Mouse (Mus musculus): ENCODE data around the gene Sort1. TPM values are rescaled to one million over a fixed set of nuclear protein-coding genes. Genes with fewer than 3 reads are reported as not detected.

Gene Sort1
- polyA plus RNA-seq, 1 experiment from 2014 or later = 30.8 TPM

DNA sequence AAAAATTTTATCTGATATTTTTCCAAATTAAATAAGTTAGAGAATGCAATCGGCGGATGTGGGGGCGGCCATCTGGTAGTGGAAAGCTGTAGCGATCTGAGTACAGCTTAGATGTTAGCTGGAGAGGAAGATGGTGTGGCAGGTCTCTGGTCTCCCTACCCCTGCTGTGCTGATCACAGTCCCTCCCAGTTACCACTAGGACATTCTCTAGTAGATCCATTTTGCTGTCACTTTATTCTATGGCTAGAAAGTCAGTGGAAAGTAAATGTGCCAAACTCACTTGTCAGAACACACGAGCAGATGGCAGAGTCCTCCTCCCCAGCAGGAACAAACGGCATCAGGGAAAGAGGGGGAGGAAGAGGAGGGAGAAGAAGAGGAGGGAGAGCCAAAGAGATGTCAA, 74.6 kb downstream of the Sort1 start:
- H3K4me3 ChIP-seq (ENCODE audit: low read depth, low read length) = no peak overlapping the region
- H3K27me3 ChIP-seq (replicated peaks; ENCODE audit: insufficient read depth, low read length) = no peaks in the 10 kb centered on the region
- WGBS = 74% methylated on average over 6 of the region's 6 CpGs
- TF ChIP-seq CTCF (IDR thresholded peaks at IDR 0.05) = no peak
- TF ChIP-seq EP300 (IDR thresholded peaks at IDR 0.05) = no peak
- ATAC-seq = no peak
- H3K4me1 ChIP-seq (ENCODE audit: insufficient read depth, low read depth, low read length) = no peaks in the 10 kb centered on the region
- H3K27ac ChIP-seq (ENCODE audit: low read length) = no peak overlapping the region
- DNase-seq (ENCODE audit: low spot score) = no peak
- H3K4me2 ChIP-seq (replicated peaks; ENCODE audit: low read depth, low read length) = no peak overlapping the region
- no peaks in the 10 kb centered on the region for H3K9me3 ChIP-seq (ENCODE audit: low read length)
- H3K9ac ChIP-seq (replicated peaks; ENCODE audit: low read depth) = no peak overlapping the region
- peaks cover 38% of the 10 kb centered on the region for H3K36me3 ChIP-seq (ENCODE audit: insufficient read depth, low read length)

DNA sequence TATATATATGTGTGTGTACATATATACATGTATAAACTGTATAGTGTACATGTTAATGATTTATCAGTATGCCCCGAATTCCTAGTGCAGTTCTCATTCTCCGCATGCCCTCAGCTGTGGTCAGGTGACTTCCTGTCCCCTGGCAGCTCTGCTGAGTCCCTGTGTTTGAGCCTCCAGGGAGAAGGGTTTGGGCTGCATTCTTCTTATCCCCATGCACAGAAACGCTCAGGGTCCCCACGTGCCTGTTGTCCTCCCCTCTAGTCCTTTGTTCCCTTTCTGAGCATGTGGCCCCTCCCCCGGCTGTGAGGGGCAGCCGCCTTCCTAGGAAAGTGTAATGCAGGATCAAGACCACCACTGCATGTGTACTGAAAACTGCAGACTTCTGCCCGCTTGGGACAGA, 77.0 kb downstream of the Sort1 start:
- no peaks in the 10 kb centered on the region for H3K4me1 ChIP-seq (ENCODE audit: insufficient read depth, low read depth, low read length)
- no peaks in the 10 kb centered on the region for H3K9me3 ChIP-seq (ENCODE audit: low read length)
- no peak for DNase-seq (ENCODE audit: low spot score)
- H3K36me3 ChIP-seq (ENCODE audit: insufficient read depth, low read length) = peaks cover 19% of the 10 kb centered on the region
- H3K9ac ChIP-seq (replicated peaks; ENCODE audit: low read depth) = no peak overlapping the region
- 0 out of 2 replicates have a peak, but pooled peaks have one; percentile 14 for ATAC-seq
- no peak overlapping the region for H3K27ac ChIP-seq (ENCODE audit: low read length)
- 11% methylated on average over 7 of the region's 7 CpGs for WGBS
- H3K4me2 ChIP-seq (replicated peaks; ENCODE audit: low read depth, low read length) = no peak overlapping the region
- H3K27me3 ChIP-seq (replicated peaks; ENCODE audit: insufficient read depth, low read length) = no peaks in the 10 kb centered on the region
- H3K4me3 ChIP-seq (ENCODE audit: low read depth, low read length) = no peak overlapping the region
- TF ChIP-seq EP300 (IDR thresholded peaks at IDR 0.05) (no peak), CTCF (IDR thresholded peaks at IDR 0.05) (no peak)

- Histone ChIP-seq H3K27me3 (replicated peaks; ENCODE audit: insufficient read depth, low read length) (no peaks in the 10 kb centered on the region), H3K27ac (ENCODE audit: low read length) (no peak overlapping the region), H3K9me3 (ENCODE audit: low read length) (no peaks in the 10 kb centered on the region), H3K36me3 (ENCODE audit: insufficient read depth, low read length) (no peaks in the 10 kb centered on the region), H3K4me3 (ENCODE audit: low read depth, low read length) (no peak overlapping the region), H3K9ac (replicated peaks; ENCODE audit: low read depth) (no peak overlapping the region), H3K4me1 (ENCODE audit: insufficient read depth, low read depth, low read length) (peaks cover 3% of the 10 kb centered on the region; the same call in 1 of the 2 replicates), H3K4me2 (replicated peaks; ENCODE audit: low read depth, low read length) (no peak overlapping the region)
- ATAC-seq (no peak), DNase-seq (ENCODE audit: low spot score) (no peak)
- no peak for TF ChIP-seq EP300 (IDR thresholded peaks at IDR 0.05)
- no peak for TF ChIP-seq CTCF (IDR thresholded peaks at IDR 0.05)
- 44% methylated on average over 3 of the region's 3 CpGs for WGBS
Observed at GRCm38 (mm10) chr3:108363626-108364025, 79.7 kb downstream of the Sort1 start.

- WGBS = 53% methylated on average over 9 of the region's 9 CpGs
- Histone ChIP-seq H3K9me3 (ENCODE audit: low read length) (no peaks in the 10 kb centered on the region), H3K4me3 (ENCODE audit: low read depth, low read length) (no peak within 1 kb of the TSS), H3K27ac (ENCODE audit: low read length) (no peak within 1 kb of the TSS), H3K4me1 (ENCODE audit: insufficient read depth, low read depth, low read length) (peaks cover 5% of the 10 kb centered on the region; the same call in 1 of the 2 replicates), H3K36me3 (ENCODE audit: insufficient read depth, low read length) (no peaks in the 10 kb centered on the region), H3K9ac (replicated peaks; ENCODE audit: low read depth) (no peak within 1 kb of the TSS), H3K4me2 (replicated peaks; ENCODE audit: low read depth, low read length) (no peak within 1 kb of the TSS), H3K27me3 (replicated peaks; ENCODE audit: insufficient read depth, low read length) (no peaks in the 10 kb centered on the region)
- ATAC-seq (peak; percentile 26), DNase-seq (ENCODE audit: low spot score) (no peak)
- no peak for TF ChIP-seq CTCF (IDR thresholded peaks at IDR 0.05)
- no peak for TF ChIP-seq EP300 (IDR thresholded peaks at IDR 0.05)
Observed at GRCm38 (mm10) chr3:108364270-108364995, 80.6 kb downstream of the Sort1 start, which contains the start of gene Mybphl. Mybphl (plus strand) TSS chr3:108364911.

- no peak for DNase-seq (ENCODE audit: low spot score)
- TF ChIP-seq CTCF (IDR thresholded peaks at IDR 0.05) (no peak), EP300 (IDR thresholded peaks at IDR 0.05) (no peak)
- H3K4me2 ChIP-seq (replicated peaks; ENCODE audit: low read depth, low read length) = no peak overlapping the region
- no peaks in the 10 kb centered on the region for H3K36me3 ChIP-seq (ENCODE audit: insufficient read depth, low read length)
- H3K9ac ChIP-seq (replicated peaks; ENCODE audit: low read depth) = no peak overlapping the region
- H3K4me1 ChIP-seq (ENCODE audit: insufficient read depth, low read depth, low read length) = peaks cover 5% of the 10 kb centered on the region; the same call in 1 of the 2 replicates
- 58% methylated on average over 9 of the region's 9 CpGs for WGBS
- no peak for ATAC-seq
- H3K27me3 ChIP-seq (replicated peaks; ENCODE audit: insufficient read depth, low read length) = no peaks in the 10 kb centered on the region
- H3K4me3 ChIP-seq (ENCODE audit: low read depth, low read length) = no peak overlapping the region
- H3K27ac ChIP-seq (ENCODE audit: low read length) = no peak overlapping the region
- H3K9me3 ChIP-seq (ENCODE audit: low read length) = no peaks in the 10 kb centered on the region
Observed at GRCm38 (mm10) chr3:108367173-108367572, 83.3 kb downstream of the Sort1 start.

- H3K4me2 ChIP-seq (replicated peaks; ENCODE audit: low read depth, low read length) = no peak overlapping the region
- H3K9ac ChIP-seq (replicated peaks; ENCODE audit: low read depth) = no peak overlapping the region
- DNase-seq (ENCODE audit: low spot score) (peak; percentile 50), ATAC-seq (0 out of 2 replicates have a peak, but pooled peaks have one; percentile 16)
- H3K4me3 ChIP-seq (ENCODE audit: low read depth, low read length) = no peak overlapping the region
- no peaks in the 10 kb centered on the region for H3K9me3 ChIP-seq (ENCODE audit: low read length)
- TF ChIP-seq EP300 (IDR thresholded peaks at IDR 0.05) (no peak), CTCF (IDR thresholded peaks at IDR 0.05) (no peak)
- H3K27ac ChIP-seq (ENCODE audit: low read length) = no peak overlapping the region
- peaks cover 5% of the 10 kb centered on the region; the same call in 1 of the 2 replicates for H3K4me1 ChIP-seq (ENCODE audit: insufficient read depth, low read depth, low read length)
- H3K27me3 ChIP-seq (replicated peaks; ENCODE audit: insufficient read depth, low read length) = no peaks in the 10 kb centered on the region
- WGBS = 55% methylated on average over 3 of the region's 3 CpGs
- H3K36me3 ChIP-seq (ENCODE audit: insufficient read depth, low read length) = no peaks in the 10 kb centered on the region
Observed at GRCm38 (mm10) chr3:108367828-108368227, 83.9 kb downstream of the Sort1 start.

Data from lung, postnatal 0 days (tissue).